Mouse (Mus musculus): ENCODE results near the gene Tubgcp4.

GRCm38 (mm10) chr2:121137371-121137770, 33.1 kb upstream of the Tubgcp4 start:
- TF ChIP-seq CTCF (IDR thresholded peaks at IDR 0.05; ENCODE audit: low read depth) = peak; percentile 1; the same call in 1 of the 2 replicates
- no peak for TF ChIP-seq EP300 (optimal IDR thresholded peaks at IDR 0.05)

Measured in stomach, postnatal 0 days (tissue).